Mouse (Mus musculus) stomach, embryonic 16.5 days (tissue): Measurements from ENCODE around the gene Bag3. TPM values are rescaled to one million over a fixed set of nuclear protein-coding genes. Genes with fewer than 3 reads are reported as not detected.

Experiments
- ATAC-seq: fragments of 200-750 bp; cut with Nextera tagmentation; 2 replicates; pipeline ENCODE4 v1.8.0; 2017; ENCODE audit warnings: moderate number of reproducible peaks, moderate TSS enrichment; ENCODE audit not compliant: insufficient read depth, low FRiP score
- H3K27ac ChIP-seq: fragments of 300-500 bp; sonication (generic); 2 replicates; pipeline ENCODE4 v1.5.1; 2014; ENCODE audit warnings: low read length
- H3K27me3 ChIP-seq: fragments of 300-500 bp; sonication (generic); 2 replicates; pipeline ENCODE4 v1.6.1; 2014; ENCODE audit warnings: low read length, control low read depth, mixed read lengths; ENCODE audit not compliant: control insufficient read depth, insufficient read depth
- H3K36me3 ChIP-seq: fragments of 300-500 bp; sonication (generic); 2 replicates; pipeline ENCODE4 v1.6.1; 2014; ENCODE audit warnings: low read length; ENCODE audit not compliant: control insufficient read depth, insufficient read depth
- H3K4me1 ChIP-seq: fragments of 300-500 bp; sonication (generic); 2 replicates; pipeline ENCODE4 v1.6.1; 2014; ENCODE audit warnings: low read length, control low read depth, mixed read lengths; ENCODE audit not compliant: control insufficient read depth, insufficient read depth
- H3K4me2 ChIP-seq: fragments of 300-500 bp; sonication (generic); 2 replicates; pipeline ENCODE4 v1.6.1; 2014; ENCODE audit warnings: low read depth, low read length, mixed read lengths
- H3K4me3 ChIP-seq: fragments of 300-500 bp; sonication (generic); replicated peaks from 2 replicates; pipeline ENCODE4 v1.5.1; 2014; ENCODE audit warnings: mild to moderate bottlenecking, low read length
- H3K9ac ChIP-seq: fragments of 300-500 bp; sonication (generic); 2 replicates; pipeline ENCODE4 v1.6.1; 2014; ENCODE audit warnings: low read length
- H3K9me3 ChIP-seq: fragments of 300-500 bp; sonication (generic); replicated peaks from 2 replicates; pipeline ENCODE4 v1.6.1; 2016; ENCODE audit warnings: low read length, control low read depth; ENCODE audit not compliant: control insufficient read depth
- WGBS: fragments of 180-500 bp; shearing (Covaris S2); extraction: QIAGEN DNeasy Blood & Tissue Kit; methylation state at CpG from one replicate; pipeline ENCODE4 v1.1.7; 2014; 5-methylcytosine and 5-hydroxymethylcytosine counted together
- polyA plus RNA-seq: library from polyadenylated mRNA; unstranded; fragments of >200 nt; fragmentation: Nextera tagmentation; extraction: Ambion mirVana; gene quantifications from 2 replicates; pipeline ENCODE4 v1.2.1, GENCODE M21; 2015

Gene Bag3
- polyA plus RNA-seq, 1 experiment from 2014 or later: 17.4 TPM

GRCm38 (mm10) chr7:128516346-128516745 is 7.1 kb upstream of the Bag3 start:
- WGBS: 67% methylated on average over 4 of the region's 4 CpGs
- no peaks in the 10 kb centered on the region; the same call in 1 of the 2 replicates for H3K4me1 ChIP-seq
- H3K9ac ChIP-seq: no peak overlapping the region
- H3K27ac ChIP-seq: no peak overlapping the region
- no peaks in the 10 kb centered on the region for H3K27me3 ChIP-seq
- H3K9me3 ChIP-seq: no peaks in the 10 kb centered on the region
- no peaks in the 10 kb centered on the region for H3K36me3 ChIP-seq
- H3K4me3 ChIP-seq: no peak overlapping the region
- no peak overlapping the region for H3K4me2 ChIP-seq
- no peak for ATAC-seq

- no peak overlapping the region for H3K4me3 ChIP-seq
- H3K36me3 ChIP-seq: no peaks in the 10 kb centered on the region
- no peaks in the 10 kb centered on the region for H3K27me3 ChIP-seq
- no peak overlapping the region for H3K9ac ChIP-seq
- H3K4me1 ChIP-seq: no peaks in the 10 kb centered on the region
- WGBS: 67% methylated on average over 16 of the region's 16 CpGs
- no peaks in the 10 kb centered on the region for H3K9me3 ChIP-seq
- ATAC-seq: no peak
- no peak overlapping the region for H3K4me2 ChIP-seq
- H3K27ac ChIP-seq: no peak overlapping the region
These were observed 3.9 kb upstream of the Bag3 start for GRCm38 (mm10) chr7:128519316-128520050.

- H3K9ac ChIP-seq: peak overlapping the region; percentile 96
- H3K4me1 ChIP-seq: peaks cover 15% of the 10 kb centered on the region
- WGBS: under 1% methylated on average over 51 of the region's 51 CpGs
- H3K36me3 ChIP-seq: no peaks in the 10 kb centered on the region
- H3K4me3 ChIP-seq: peak overlapping the region; percentile 73
- H3K27ac ChIP-seq: peak overlapping the region; percentile 90
- peak; percentile 59 for ATAC-seq
- H3K9me3 ChIP-seq: no peaks in the 10 kb centered on the region
- no peaks in the 10 kb centered on the region for H3K27me3 ChIP-seq
- H3K4me2 ChIP-seq: peak overlapping the region; percentile 73
These were observed 656 bp downstream of the Bag3 start for GRCm38 (mm10) chr7:128523962-128524581.

- H3K27ac ChIP-seq: no peak overlapping the region
- H3K9ac ChIP-seq: peak overlapping the region; percentile 44; the same call in 1 of the 2 replicates
- no peaks in the 10 kb centered on the region for H3K36me3 ChIP-seq
- H3K27me3 ChIP-seq: no peaks in the 10 kb centered on the region
- H3K4me2 ChIP-seq: peak overlapping the region; percentile 73
- H3K4me3 ChIP-seq: peak overlapping the region; percentile 73
- H3K9me3 ChIP-seq: no peaks in the 10 kb centered on the region
- H3K4me1 ChIP-seq: peaks cover 21% of the 10 kb centered on the region
- no peak for ATAC-seq
- 74% methylated on average over 3 of the region's 3 CpGs for WGBS
These were observed 1.2 kb downstream of the Bag3 start for GRCm38 (mm10) chr7:128524641-128525040.

DNA sequence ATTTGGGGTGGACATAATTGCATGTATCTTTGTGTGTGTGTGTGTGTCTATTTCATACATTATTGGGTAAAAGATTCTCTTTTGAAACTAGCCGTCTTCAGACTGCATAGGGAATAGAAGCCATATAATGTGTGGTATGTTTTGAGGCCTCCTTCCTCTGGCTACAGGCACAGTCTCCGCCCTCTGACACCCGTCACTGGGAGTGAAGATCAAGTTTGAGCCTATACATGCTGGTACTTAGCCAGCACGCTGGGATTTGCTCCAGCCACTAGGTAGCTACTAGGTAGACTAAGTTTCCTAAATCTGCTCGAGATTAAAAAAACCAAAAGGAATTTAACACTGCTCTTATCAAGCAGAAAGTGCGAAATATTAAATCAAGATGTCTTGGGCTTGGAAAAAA is 3.2 kb downstream of the Bag3 start:
- Histone ChIP-seq H3K4me1 (peaks cover 36% of the 10 kb centered on the region), H3K4me2 (no peak overlapping the region), H3K9me3 (no peaks in the 10 kb centered on the region), H3K27me3 (no peaks in the 10 kb centered on the region), H3K4me3 (no peak overlapping the region), H3K27ac (no peak overlapping the region), H3K36me3 (no peaks in the 10 kb centered on the region), H3K9ac (no peak overlapping the region)
- no peak for ATAC-seq
- WGBS: 65% methylated on average over 6 of the region's 6 CpGs

- Histone ChIP-seq H3K9ac (no peak overlapping the region), H3K4me1 (peaks cover 55% of the 10 kb centered on the region), H3K9me3 (no peaks in the 10 kb centered on the region), H3K4me2 (no peak overlapping the region), H3K27ac (peak overlapping the region; percentile 64; the same call in 1 of the 2 replicates), H3K36me3 (no peaks in the 10 kb centered on the region), H3K27me3 (no peaks in the 10 kb centered on the region), H3K4me3 (no peak overlapping the region)
- ATAC-seq: no peak
- 62% methylated on average over 9 of the region's 9 CpGs for WGBS
These were observed 5.2 kb downstream of the Bag3 start for GRCm38 (mm10) chr7:128528596-128528995.

- Histone ChIP-seq H3K27ac (peak overlapping the region; percentile 64), H3K27me3 (no peaks in the 10 kb centered on the region), H3K4me2 (peak overlapping the region; percentile 20; the same call in 1 of the 2 replicates), H3K36me3 (no peaks in the 10 kb centered on the region), H3K9me3 (no peaks in the 10 kb centered on the region), H3K4me3 (no peak overlapping the region), H3K4me1 (peaks cover 59% of the 10 kb centered on the region), H3K9ac (no peak overlapping the region)
- no peak for ATAC-seq
- WGBS: 32% methylated on average over 6 of the region's 6 CpGs
These were observed 5.7 kb downstream of the Bag3 start for GRCm38 (mm10) chr7:128529126-128529525.

DNA sequence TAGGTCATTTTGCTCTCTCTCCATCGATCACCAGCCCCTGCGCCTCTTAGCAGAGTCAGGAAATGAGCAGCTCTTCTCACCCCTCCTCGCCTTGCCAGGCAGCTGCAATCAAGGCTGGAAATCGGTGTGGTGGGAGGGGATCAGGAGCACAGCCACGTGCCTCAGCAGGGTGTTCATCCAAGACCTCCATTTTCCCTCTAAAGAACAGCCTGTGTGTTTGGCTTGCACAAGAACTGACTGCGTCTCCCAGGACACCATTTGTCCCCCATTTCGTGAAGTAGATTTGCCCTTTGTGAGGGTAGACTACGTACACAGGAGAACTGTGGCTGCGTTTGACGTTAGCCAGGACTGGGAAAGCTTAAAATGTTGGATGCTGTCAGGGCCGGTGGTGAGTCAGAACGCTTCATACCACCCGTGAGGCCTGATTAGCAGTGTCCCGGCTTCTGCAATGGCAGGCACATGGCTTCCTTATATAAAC is 6.2 kb downstream of the Bag3 start:
- Histone ChIP-seq H3K9ac (no peak overlapping the region), H3K4me1 (peaks cover 64% of the 10 kb centered on the region), H3K4me2 (peak overlapping the region; percentile 20; the same call in 1 of the 2 replicates)

DNA sequence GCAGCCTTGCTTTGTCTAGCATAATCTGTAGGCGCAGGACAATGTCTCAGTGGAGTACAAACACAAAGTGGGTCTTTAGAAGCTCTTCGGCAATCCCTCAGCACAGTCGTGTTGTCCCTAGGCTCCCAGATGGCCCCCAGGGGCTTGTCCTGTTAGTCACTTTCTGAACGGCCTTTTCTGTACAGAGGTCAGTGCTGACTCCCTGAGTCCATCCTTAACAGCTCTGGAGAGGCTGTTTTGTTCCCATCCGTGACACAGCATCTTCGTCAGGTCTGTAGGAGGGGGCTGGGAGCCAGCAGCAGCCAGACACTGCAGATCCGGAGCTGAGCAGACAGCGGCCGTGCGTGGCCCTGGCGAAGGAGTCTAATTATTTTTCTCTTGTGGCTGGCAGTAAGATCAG is 7.6 kb downstream of the Bag3 start:
- H3K4me3 ChIP-seq: no peak overlapping the region
- no peaks in the 10 kb centered on the region for H3K27me3 ChIP-seq
- H3K4me1 ChIP-seq: peaks cover 78% of the 10 kb centered on the region
- H3K4me2 ChIP-seq: peak overlapping the region; percentile 14
- WGBS: 36% methylated on average over 11 of the region's 11 CpGs
- no peaks in the 10 kb centered on the region for H3K9me3 ChIP-seq
- H3K27ac ChIP-seq: peak overlapping the region; percentile 57
- no peaks in the 10 kb centered on the region for H3K36me3 ChIP-seq
- ATAC-seq: no peak; the same call in 1 of the 2 replicates
- H3K9ac ChIP-seq: peak overlapping the region; percentile 54

More for the DNA sequence above, 6.2 kb downstream of the Bag3 start:
- no peak overlapping the region for H3K4me3 ChIP-seq
- WGBS: 20% methylated on average over 14 of the region's 14 CpGs
- peak; percentile 53 for ATAC-seq
- no peaks in the 10 kb centered on the region for H3K9me3 ChIP-seq
- peak overlapping the region; percentile 64 for H3K27ac ChIP-seq
- H3K36me3 ChIP-seq: no peaks in the 10 kb centered on the region
- no peaks in the 10 kb centered on the region for H3K27me3 ChIP-seq
